Comparison of ENCODE assay signal across 32 mouse cellular contexts in the genomic region with DNA sequence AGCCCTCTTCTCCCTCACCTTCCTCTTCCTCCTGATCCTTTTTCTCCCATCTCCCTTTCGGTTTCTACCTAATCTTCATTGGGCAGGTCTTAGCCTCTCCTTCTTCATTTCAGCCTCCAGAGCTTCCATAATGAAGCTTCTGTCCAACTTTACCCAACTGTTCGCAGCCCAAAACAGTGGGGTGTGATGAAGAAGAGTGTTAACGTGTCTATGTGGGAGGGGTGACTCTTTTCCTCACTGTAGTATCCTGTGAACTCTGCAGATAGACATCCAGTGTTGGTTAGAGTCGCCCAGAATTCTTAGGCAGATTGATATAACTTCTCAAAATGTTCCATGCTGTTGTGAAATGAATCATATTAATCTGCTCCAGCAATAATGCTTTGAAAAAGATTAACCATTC.
"Had no signal": no experiment of that assay in that cellular context is flagged by ENCODE, and none has a peak within 500 bp of the region (broad histone marks: within the 10 kb centered on the region; RNA-seq: fewer than 3 reads in every experiment).

No protein-coding gene starts in this region.

- H3K36me3 ChIP-seq: limb, embryonic 10.5 days; limb, embryonic 12.5 days; limb, embryonic 13.5 days; limb, embryonic 15.5 days; liver, embryonic 12.5 days; liver, embryonic 13.5 days; liver, embryonic 15.5 days; lung, embryonic 15.5 days; midbrain, embryonic 10.5 days; midbrain, embryonic 12.5 days; midbrain, embryonic 13.5 days; midbrain, embryonic 15.5 days; neural tube, embryonic 12.5 days had no signal

- DNase-seq: left cerebral cortex, postnatal 4 days; liver; liver, embryonic 13.5 days; liver, postnatal 0 days; lung, adult 18-20 months; lung, adult 2 months; lung, embryonic 14.5 days; lung, postnatal 10 days; lung, postnatal 14 days; lung, postnatal 36 days; lung, postnatal 4 days; midbrain, embryonic 14.5 days had no signal

- H3K27me3 ChIP-seq: limb, embryonic 12.5 days; limb, embryonic 13.5 days; limb, embryonic 15.5 days; liver, embryonic 12.5 days; liver, embryonic 13.5 days; liver, embryonic 15.5 days; lung, embryonic 15.5 days; megakaryocyte, embryonic 14.5 days; midbrain, embryonic 12.5 days; midbrain, embryonic 13.5 days; midbrain, embryonic 15.5 days; neural tube, embryonic 12.5 days had no signal

- ATAC-seq: liver, embryonic 12.5 days; liver, postnatal 0 days; lung, postnatal 0 days; midbrain, embryonic 13.5 days; midbrain, embryonic 15.5 days; midbrain, embryonic 16.5 days had no signal

- H3K9me3 ChIP-seq: limb, embryonic 10.5 days; limb, embryonic 12.5 days; limb, embryonic 13.5 days; limb, embryonic 15.5 days; liver, embryonic 12.5 days; liver, embryonic 13.5 days; liver, embryonic 15.5 days; lung, embryonic 15.5 days; megakaryocyte, embryonic 14.5 days; midbrain, embryonic 10.5 days; midbrain, embryonic 12.5 days; midbrain, embryonic 13.5 days; midbrain, embryonic 15.5 days; neural tube, embryonic 12.5 days had no signal

- H3K27ac ChIP-seq: limb, embryonic 10.5 days; limb, embryonic 12.5 days; limb, embryonic 13.5 days; limb, embryonic 15.5 days; liver, embryonic 12.5 days; liver, embryonic 13.5 days; liver, embryonic 14.5 days; liver, embryonic 15.5 days; lung, embryonic 15.5 days; macrophage; midbrain, embryonic 10.5 days; midbrain, embryonic 12.5 days; midbrain, embryonic 13.5 days; midbrain, embryonic 15.5 days; neural tube, embryonic 12.5 days had no signal

- H3K9ac ChIP-seq: limb, embryonic 12.5 days; limb, embryonic 13.5 days; limb, embryonic 15.5 days; liver, embryonic 12.5 days; liver, embryonic 13.5 days; liver, embryonic 14.5 days; liver, embryonic 15.5 days; liver, postnatal 0 days; lung, embryonic 14.5 days; lung, embryonic 15.5 days; midbrain, embryonic 12.5 days; midbrain, embryonic 13.5 days; midbrain, embryonic 15.5 days; neural tube, embryonic 12.5 days had no signal

- H3K4me1 ChIP-seq: limb, embryonic 10.5 days; limb, embryonic 12.5 days; limb, embryonic 13.5 days; limb, embryonic 15.5 days; liver, embryonic 12.5 days; liver, embryonic 13.5 days; liver, embryonic 15.5 days; lung, embryonic 15.5 days; megakaryocyte, embryonic 14.5 days; midbrain, embryonic 10.5 days; midbrain, embryonic 12.5 days; midbrain, embryonic 13.5 days; midbrain, embryonic 15.5 days had no signal

- H3K4me2 ChIP-seq: limb, embryonic 12.5 days; limb, embryonic 13.5 days; limb, embryonic 15.5 days; liver, embryonic 11.5 days; liver, embryonic 12.5 days; liver, embryonic 13.5 days; liver, embryonic 15.5 days; lung, embryonic 14.5 days; lung, embryonic 15.5 days; midbrain, embryonic 11.5 days; midbrain, embryonic 12.5 days; midbrain, embryonic 13.5 days; midbrain, embryonic 15.5 days; neural tube, embryonic 12.5 days had no signal

- H3K4me3 ChIP-seq: limb, embryonic 10.5 days; limb, embryonic 12.5 days; limb, embryonic 13.5 days; limb, embryonic 15.5 days; liver, embryonic 12.5 days; liver, embryonic 13.5 days; liver, embryonic 15.5 days; lung, embryonic 15.5 days; megakaryocyte, embryonic 14.5 days; midbrain, embryonic 10.5 days; midbrain, embryonic 12.5 days; midbrain, embryonic 13.5 days; midbrain, embryonic 15.5 days; myocyte; neural tube, embryonic 12.5 days had no signal
